Mouse (Mus musculus): ENCODE measurements around the gene Cd33.

Cd33 gene

DNA sequence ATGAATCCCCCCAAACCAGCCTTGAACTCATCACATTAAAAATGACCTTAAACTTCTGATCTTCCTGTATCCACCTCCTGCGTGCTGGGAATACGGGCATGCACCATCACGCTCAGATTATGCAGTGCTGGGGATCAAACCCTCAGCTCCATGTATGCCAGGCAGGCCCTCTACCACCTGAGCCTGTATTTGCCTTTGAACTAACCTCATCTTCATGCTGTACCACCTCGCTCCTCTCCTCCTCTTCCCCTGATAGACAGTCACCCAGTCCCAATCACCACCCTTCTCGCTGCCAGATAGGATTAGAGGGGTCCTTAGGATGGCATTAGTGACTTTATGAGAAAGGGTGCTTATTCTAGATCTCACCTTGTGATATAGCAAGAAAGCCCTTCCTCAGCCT, 29.2 kb downstream of the Cd33 start:
- no peak for DNase-seq (ENCODE audit: low spot score)

DNA sequence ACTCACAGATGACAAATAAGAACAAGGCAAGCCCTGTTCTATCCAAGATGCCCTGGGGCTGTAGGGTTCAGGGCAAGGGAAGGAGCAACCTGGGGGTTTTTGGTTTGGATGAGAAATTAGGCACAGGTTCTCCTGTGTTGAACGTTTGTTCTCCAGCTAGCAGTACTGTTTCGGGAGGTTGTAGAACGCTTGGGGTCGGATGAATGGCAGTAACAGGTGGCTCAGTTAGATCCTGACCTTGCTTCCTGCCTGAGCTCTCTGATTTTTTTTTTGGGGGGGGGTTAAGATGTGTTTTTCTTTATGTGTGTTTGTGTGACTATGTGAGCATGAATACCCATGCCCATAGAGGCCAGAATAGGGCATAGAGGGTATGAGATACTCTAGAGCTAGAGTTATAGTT, 31.7 kb downstream of the Cd33 start:
- no peak for DNase-seq (ENCODE audit: low spot score)

DNA sequence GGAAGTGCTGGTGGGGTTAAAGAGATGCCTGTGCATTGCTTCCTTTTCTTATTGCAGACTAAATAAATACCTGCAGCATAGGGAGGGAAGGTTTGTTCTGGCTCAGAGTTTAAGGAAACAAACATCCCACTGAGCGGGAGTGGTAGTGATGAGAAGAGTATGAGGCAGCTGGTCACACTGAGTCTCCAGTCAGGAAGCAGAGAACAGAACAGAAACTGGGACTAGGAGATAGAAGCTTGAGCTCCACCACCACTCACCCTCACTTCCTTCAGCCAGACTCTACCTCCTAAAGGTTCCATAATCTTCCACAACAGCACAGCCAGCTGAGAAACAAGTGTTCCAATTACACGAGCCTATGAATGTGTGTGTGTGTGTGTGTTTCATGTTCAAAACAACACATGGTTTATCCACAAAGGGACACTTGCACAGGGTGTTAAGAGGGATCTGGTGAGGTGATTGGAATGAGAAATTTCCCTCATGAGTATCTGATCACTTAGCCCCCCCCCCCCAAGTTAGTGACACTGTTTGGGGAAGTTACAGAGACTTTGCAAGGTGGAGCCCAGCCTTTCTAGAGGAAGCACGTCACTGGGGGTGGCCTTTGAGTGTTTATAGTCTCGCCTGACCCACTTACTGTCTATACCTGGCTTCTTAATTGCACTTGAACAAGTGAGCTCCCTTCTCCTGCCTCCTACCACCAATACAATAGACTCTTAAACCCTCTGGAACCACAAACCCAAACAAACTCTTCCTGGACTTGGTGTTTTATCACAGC, 32.3 kb downstream of the Cd33 start:
- DNase-seq (ENCODE audit: low spot score) = no peak

DNA sequence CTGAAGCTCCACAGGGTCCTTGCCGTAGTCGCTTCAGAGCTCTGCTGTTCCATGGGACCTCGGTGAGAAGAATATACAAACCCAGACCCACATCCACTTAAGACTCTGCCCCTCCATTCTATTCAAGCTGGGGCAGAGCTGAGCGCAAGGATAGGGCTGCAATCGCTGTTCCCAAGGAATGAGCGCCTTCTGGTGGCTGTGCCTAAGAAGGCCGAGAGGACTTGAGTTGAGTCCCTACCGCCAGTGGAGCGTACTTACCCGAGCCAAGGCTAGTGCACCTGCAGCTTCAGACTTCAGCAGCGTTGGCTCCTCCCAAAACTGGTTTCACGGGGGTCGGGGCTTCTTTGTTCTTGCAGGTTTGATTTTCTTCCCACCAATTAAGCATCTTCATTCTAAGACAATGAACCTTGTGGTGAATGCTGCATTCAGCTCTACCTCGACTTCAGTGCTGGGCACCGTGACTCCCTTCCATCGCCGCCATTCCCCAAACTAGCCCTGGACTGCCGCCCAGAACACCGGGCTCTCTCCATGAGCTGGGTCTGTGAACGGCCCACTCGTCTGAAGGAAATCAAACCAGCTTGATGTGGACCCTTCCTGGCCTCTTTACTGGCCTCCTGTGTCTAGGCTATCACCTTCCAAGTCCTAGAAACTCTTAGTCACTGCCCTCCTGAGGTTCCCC, 48.7 kb downstream of the Cd33 start:
- DNase-seq (ENCODE audit: low spot score) = peak; percentile 13

GRCm38 (mm10) chr7:43490861-43491260, 53.4 kb downstream of the Cd33 start:
- DNase-seq (ENCODE audit: low spot score) = no peak

- peak; percentile 24 for DNase-seq (ENCODE audit: low spot score)
Measured at GRCm38 (mm10) chr7:43490182-43490584, 54.0 kb downstream of the Cd33 start.

DNA sequence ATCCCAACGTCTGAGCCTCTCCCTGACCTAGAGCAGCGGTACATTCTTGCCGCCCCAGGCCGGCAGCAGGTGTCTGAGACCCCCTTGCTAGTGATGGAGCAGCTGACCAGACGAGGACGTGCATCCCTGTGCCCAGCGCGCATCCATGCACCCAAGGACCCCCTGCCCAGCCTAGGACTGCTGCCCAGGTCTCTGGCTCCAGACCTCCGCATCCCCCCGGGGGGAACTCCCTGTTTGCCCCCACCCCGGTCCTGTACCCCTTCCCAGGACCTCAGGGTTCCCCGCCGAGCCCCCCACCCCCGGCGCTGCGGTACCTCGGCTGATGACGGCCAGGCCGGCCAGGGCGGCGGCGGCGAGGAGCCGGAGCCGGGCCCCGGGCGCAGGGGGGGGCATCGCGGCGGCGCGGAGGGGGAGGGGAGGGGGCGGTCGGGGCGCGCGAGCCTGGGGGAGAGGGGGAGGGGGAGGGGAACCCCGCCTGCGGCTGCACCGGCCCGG, 54.5 kb downstream of the Cd33 start, which contains the start of gene Iglon5:
Gene Iglon5, minus strand, starts transcription at position 445 of the 495 bp plus-strand sequence.
- no peak for DNase-seq (ENCODE audit: low spot score)

DNA sequence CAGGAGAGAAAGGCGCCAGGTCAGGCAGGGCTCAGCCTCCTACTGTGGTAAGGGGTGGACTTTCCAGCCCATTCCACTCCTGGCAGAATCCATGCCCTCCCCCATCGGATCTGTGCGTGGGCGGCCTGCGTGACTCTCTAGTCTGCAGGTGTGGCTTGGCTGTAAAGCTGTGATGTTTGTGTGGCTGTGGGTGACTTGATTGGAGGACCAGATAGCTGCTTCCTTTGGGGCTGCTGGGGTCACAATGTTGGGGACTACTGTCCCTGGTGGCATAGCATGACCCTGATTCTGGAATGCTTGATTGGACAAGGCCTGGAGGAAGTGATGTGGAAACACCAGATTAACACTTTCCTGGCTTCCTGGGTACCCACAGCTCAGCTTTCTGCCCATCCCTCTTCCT, 55.6 kb downstream of the Cd33 start:
- no peak for DNase-seq (ENCODE audit: low spot score)

DNA sequence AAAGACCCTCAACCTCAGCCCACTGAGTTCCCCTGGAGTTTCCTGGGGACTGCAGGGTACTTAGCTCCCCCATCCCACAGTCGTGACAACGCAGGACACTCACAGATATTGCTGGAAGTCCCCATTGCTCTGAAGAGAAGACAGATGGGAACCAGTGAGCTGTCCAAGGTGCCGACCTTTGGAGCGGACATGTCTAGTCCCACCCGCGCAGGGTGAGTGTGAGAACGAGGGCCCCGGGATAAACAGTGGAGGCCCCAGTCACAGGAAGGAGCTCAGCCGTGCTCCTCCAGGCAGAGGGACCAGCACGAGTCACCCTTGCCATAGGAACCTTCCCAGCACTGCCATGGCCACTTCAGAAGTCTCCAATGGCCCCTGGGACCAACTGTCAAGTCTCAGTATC, 61.0 kb downstream of the Cd33 start:
- DNase-seq (ENCODE audit: low spot score) = no peak

DNA sequence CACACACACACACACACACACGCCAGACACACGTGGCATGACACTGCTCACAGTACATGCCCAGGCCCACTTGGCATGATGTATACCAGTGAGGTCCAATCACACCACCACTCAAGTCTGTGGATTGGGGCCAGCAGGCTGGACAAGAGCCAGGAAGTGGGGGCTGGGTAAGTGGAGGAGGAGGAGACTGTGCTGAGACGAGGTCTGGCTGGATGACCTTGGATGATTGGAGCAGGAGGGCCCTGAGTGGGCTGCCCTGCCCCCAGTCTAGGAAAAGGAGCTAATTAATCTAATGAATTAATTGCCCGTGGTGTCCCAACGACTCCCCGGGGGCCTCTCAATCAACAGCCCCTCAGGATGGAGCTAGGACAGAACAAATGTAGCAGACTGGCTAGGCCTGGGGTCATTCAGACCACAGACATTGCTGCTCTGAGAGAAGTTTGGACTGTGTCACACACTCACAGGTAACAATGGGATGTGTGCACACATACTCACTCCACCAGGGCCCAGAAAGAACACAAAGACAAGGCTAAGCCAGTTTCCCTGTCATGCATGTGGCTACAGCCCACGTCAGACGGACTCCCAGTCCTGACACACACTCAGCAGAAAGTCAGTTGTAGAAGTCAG, 62.0 kb downstream of the Cd33 start:
- DNase-seq (ENCODE audit: low spot score) = no peak

DNA sequence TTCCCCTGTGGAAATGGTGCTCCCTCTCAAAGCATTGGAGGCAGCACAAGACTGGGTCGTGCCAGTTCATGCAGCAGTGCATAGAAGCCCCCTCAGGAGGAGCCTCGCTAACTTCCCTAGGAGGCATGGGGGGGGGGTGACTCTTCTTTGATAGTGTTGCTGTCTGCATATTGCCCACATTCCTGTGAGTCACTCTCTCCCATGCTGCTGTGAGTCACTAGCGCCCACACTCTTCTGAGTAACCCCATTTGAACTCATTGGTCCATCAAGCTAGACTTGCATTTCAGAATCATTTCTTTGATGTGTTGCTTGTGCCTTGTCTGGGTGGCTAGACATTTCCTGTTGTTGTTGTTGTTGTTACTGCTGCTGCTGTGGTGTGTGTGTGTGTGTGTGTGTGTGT, 63.0 kb downstream of the Cd33 start:
- DNase-seq (ENCODE audit: low spot score) = no peak

DNA sequence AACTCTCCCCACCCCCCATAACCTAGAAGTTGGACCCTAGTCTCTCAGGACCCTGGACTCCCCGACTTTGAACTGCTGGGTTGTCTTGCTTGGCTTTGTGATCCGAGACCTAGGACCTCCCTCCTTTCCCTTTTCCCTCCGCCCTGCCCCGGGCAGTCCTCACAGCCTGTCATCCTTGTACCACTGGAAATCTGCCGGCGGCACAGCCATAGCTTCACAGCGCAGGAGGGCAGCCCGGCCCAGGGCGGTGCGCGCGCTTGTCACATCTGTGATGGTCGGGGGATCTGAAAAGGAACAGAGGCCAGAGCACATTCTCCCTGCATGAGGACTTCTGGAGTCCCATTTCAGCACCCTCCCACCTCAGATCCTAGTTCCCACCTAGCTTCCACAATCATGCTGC, 67.9 kb downstream of the Cd33 start:
- DNase-seq (ENCODE audit: low spot score) = no peak

GRCm38 (mm10) chr7:43475706-43476105, 68.5 kb downstream of the Cd33 start:
- no peak for DNase-seq (ENCODE audit: low spot score)

Data from ovary, postnatal 14 days (tissue).